Mouse (Mus musculus): Measurements from ENCODE around the gene Col4a2.

The Col4a2 gene

DNA sequence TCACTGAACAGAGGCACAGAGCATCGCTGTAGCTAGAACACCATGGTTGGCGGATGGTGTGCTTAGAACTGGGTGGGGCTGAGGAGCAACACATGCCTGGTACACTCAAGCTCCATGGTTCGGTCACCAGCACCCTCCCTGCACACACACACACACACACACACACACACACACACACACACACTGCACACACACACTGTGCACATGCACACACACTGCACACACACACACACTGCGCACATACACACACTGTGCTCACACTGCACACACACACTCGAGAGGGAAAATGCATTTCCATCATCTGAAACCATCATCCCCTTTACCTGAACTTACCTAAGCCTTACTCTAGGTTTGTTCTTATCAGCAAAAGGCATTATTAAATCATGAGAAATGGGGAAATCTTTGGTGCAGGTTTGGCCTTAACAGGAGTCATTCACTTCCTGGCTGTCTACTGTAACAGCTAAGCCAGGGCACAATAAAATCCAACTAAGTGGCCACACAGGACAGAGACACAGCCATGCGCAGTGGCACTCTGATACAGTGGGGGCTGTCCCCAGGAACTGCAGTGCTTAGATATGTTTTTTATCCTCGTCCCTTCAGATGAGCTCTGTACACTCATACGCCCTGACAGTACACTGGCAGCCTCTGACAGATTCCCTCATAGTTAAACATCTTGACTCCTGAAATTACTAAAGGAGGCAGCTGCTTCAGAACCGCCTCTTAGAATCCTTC lies 49.1 kb downstream of the Col4a2 start:
- no peak for DNase-seq (ENCODE audit: low spot score)

DNA sequence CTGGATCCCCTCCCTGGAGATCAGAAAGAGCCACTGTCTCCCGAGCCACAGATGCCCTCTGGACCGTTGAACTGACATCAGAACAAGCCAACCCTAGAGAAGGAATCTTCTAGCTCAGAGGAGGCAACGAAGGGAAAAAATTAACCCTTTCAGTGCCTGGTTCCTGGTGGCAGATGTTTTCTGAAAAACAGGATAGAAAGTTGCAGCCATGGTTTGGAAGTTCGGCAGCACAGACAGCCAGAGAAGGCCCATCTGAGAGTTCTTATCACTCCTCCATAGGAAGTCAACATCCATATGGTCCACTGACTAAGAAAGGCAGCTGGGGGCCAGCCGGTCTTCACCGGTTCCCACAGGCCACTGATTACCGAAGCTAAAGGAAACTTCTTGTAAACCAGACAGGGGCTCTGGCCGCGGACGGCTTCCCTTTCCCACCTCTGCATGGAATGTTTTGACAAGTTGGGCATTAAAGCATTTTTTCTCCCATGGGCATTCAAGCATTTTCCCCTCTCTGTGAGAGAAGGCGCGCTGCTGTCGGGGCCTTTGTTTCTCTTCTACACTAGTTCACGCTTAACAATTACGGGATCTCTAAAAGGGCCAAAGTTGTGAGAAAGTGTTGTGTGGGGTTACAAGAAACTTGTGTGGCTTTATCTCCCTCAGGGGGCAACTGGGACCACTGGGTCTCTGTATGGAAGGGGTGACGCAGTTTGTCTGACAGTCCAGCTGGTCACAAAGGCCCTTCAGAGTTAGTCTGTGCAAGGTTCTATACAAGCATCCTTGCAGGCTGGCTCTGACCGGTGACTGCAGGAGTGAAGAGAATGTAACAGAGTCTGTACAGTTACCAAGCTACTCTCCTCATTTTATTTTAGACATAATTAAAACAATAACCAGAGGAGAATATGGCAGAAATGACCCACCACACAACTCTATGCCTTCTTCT lies 49.9 kb downstream of the Col4a2 start:
- DNase-seq (ENCODE audit: low spot score), result no peak

DNA sequence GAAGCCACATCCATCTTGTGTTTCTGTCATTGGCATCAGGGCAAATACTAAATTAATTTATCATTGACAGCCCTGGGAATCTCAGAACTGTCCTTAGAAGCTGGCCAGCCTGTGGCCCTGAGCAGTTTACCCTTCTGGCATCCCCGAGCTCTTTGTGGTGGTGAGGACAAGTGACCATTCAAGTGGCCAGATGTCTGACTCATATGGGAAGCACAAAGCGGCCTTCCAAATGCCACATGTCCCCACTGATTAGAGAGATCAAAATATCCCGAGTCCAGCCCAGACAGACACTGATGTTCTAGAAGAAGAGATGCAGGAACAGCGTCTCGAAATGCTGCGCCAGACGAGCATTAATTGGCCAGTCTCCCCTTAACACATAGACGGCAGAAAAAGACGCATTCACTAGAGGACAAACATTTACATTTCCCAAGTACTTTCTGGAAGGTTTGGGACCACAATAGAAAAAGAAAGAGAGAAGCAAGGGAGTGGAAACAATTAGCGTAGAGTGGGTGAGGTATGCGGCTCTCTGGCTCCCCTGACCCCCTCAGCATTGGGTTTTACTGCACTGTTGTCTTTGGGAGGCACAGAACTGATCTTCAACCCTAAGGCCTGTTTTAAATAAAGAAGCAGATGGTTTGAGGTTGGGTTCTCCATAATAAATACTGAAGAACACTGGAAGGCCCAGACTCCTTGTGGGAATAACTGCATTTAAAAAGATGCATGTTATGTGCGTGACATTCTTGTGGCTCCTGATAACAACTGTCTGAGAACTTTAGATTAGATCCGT lies 50.9 kb downstream of the Col4a2 start:
- DNase-seq (ENCODE audit: low spot score), result no peak

DNA sequence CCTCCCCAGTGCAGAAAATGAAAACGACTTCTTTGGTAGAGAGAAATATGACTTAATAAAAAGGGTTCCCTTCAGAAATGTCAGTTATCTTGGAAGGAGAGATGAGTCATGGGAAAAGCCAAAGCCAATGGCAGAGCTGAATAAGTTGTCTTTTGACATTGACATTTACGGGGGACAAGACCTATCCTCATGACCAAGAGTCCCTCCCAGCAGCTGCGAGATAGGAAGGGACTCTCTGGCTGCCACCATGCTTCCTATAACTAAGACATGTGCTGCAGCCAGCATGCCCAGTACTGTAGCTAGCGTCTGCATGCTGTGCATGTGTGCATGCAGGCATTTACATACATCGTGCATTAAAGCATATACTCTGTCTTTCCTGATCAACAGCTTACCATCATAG lies 53.6 kb downstream of the Col4a2 start:
- no peak for DNase-seq (ENCODE audit: low spot score)

DNA sequence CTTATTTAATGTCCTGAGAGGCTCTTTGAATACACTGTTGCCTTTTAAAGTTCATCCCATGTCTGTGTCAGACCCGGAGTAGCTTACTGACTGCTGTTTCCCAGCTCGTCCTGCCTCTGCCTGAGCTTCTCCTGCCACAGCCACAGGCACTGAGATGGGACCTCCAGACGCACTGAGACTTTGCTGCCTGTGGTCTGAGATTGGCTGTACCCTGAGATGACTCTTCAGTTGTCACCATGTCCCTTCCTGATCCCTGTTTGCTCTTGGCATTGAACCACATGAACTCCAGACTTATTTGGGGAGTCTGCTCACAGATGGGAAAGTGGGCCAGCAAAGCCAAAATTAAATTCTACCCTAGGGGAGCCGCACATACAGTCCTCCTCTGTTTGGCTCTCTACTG lies 54.1 kb downstream of the Col4a2 start:
- DNase-seq (ENCODE audit: low spot score), result no peak

- no peak for DNase-seq (ENCODE audit: low spot score)
Measured at GRCm38 (mm10) chr8:11367670-11368069, 55.1 kb downstream of the Col4a2 start.

DNA sequence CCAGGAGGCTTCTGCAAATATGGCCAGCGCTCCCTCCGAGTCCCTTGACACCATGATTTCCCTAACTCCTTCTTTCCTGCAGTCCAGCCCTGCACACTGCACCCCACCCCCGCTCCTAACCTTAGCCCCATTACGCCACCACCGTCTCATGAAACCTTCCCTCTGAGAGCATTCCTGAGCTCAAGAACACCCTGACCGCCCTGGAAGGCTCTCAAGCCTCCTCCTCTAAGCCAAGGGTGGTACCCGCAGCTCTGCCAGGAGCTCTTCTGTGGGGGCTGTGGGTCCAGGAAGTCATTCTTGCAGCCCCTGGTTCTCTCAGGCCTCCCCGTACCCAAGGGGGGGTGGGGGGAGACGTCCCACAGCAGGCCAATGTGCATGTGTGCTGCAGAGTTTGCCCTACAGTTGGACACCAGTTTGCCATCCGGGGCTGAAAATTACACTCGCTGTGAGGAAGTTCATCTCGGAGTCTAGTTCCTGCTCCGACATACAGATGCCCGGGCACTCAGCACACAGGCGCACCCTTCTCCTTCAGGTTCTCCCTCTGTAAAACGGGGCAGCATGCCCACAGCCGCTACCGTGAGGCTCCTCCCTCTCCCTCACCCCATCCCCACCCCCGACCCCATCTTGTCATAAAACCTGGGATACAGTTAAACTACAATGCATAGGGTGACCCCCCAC lies 57.1 kb downstream of the Col4a2 start:
- DNase-seq (ENCODE audit: low spot score), result peak; percentile 15

GRCm38 (mm10) chr8:11371347-11371746 lies 58.7 kb downstream of the Col4a2 start:
- no peak for DNase-seq (ENCODE audit: low spot score)

DNA sequence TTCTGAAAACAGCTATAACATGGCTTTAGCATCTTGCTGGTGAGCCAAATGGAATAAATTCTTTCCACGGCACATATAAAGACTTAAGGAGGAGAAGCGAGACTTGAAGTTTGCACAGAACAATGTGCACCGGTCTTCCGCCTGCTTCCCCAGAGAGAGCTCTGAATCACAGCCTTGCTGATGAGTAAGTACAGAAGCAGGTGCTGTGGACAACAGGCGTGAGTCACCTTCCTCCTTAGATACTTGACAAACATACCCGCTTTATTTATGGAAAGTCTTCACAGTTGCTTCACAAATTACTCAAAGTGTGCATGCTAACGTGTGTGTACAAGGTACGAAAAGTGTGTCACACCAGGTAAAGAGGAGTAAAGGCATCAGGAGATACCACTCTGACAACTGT lies 59.5 kb downstream of the Col4a2 start:
- DNase-seq (ENCODE audit: low spot score), result no peak

DNA sequence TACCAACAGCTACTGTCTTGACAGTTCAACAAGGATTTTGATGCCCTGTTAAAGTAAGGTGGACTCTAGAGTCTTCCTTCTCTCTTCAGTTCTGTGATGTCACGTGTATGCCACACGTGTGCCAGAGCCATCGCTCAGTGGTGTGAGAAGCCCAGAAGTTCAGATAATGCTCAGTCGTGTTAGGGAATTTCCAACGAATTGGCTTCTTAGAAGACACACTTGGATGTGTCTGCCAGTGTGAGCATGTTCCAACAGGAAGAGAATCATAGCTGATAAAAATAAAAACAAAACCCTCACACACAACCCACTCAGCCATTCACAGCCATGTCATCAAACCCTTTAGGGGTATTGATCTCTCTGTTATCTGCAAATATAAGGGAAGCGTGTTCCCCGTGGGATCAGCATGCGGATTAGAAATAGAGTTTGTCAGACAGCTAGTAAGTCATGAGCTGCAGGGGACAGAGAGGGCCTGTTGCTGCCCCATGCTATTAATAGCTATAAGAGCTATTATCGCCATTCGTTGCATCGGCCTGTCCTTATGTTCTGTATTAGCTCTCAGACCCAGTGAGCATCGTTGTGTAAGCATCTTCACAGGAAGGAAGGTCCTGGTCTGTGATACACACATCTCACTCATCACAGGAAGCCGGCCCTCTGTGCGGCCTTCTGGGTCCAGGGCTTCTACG lies 61.2 kb downstream of the Col4a2 start:
- no peak for DNase-seq (ENCODE audit: low spot score)

GRCm38 (mm10) chr8:11374326-11375076 lies 61.9 kb downstream of the Col4a2 start:
- DNase-seq (ENCODE audit: low spot score), result no peak

- no peak for DNase-seq (ENCODE audit: low spot score)
Measured at GRCm38 (mm10) chr8:11375749-11376438, 63.3 kb downstream of the Col4a2 start.

- DNase-seq (ENCODE audit: low spot score), result no peak
Measured at GRCm38 (mm10) chr8:11377391-11378210, 65.0 kb downstream of the Col4a2 start.

GRCm38 (mm10) chr8:11379590-11379989 lies 67.0 kb downstream of the Col4a2 start:
- DNase-seq (ENCODE audit: low spot score), result no peak

GRCm38 (mm10) chr8:11381544-11381943 lies 68.9 kb downstream of the Col4a2 start:
- DNase-seq (ENCODE audit: low spot score), result no peak

DNA sequence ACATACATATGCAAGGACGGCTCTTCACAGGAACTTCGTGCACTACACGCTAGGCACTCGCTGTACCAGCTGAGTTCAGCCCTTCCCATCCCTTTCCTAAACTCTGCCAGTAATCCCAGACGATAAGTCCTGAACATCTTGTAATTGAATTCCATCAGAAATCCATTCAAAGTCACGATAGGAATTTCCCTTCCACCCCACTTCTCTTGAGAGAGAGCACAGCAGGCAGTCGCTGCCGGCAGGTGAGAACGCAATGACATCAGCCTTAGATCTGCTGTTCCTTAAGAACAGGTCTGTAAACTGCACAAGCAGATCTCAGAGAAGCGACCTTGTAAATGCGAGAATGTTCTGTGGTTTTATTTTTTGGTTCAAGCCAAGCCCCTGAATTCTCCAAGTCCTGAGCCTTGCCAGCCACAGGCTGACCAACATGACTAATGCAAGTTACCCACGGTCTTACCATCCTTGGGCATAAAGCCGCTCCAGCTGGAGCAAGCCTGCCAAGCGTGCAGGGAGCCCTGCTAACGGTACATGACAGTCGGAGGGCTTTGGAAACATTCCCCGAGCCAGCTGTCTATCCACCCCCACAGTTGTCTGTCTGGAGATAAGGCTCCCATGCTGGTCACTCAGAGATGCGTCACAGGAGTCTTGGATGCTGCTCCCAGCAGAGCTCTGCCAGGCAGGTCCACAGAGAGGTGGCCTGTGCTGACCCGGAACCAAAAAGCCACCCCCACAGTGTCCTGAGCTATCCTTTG lies 69.6 kb downstream of the Col4a2 start:
- DNase-seq (ENCODE audit: low spot score), result peak; percentile 70

DNA sequence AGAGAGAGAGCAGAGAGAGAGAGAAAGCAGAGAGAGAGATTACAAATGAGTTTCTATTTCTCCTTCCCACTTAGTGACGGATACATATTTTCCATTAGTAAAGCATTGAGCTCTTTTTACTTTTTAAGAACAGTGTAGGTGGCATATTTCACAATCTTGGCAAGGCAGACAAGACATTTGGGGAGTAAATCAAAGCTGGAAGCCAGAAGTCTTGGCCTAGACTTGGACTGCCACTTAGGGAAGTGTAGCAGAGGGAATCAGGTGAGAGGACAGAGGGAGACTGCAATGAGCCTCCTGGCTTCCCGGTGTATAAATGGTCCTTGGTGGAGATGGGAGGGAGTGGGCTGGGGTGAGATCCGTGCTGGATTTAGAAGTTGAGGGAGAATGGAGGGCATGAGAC lies 70.3 kb downstream of the Col4a2 start:
- no peak for DNase-seq (ENCODE audit: low spot score)

GRCm38 (mm10) chr8:11383379-11383778 lies 70.8 kb downstream of the Col4a2 start:
- no peak for DNase-seq (ENCODE audit: low spot score)

All from ovary, adult 18-20 months (tissue).